Mouse (Mus musculus): ENCODE results near the gene Olfr1446. TPM values are rescaled to one million over a fixed set of nuclear protein-coding genes. Genes with fewer than 3 reads are reported as not detected.

Olfr1446 gene
- total RNA-seq (2023), result not detected

GRCm38 (mm10) chr19:12893424-12893823 is at the start of gene Olfr1446:
Gene Olfr1446 (minus strand): TSS chr19:12893524.

GRCm38 (mm10) chr19:12930540-12930939 is 37.2 kb upstream of the Olfr1446 start, which contains the start of gene Olfr1449:
Gene Olfr1449 (plus strand): TSS chr19:12930840.

GRCm38 (mm10) chr19:12924319-12924718 is 31.0 kb upstream of the Olfr1446 start, which contains the start of gene Olfr1448:
Gene Olfr1448 (minus strand): TSS chr19:12924419.

DNA sequence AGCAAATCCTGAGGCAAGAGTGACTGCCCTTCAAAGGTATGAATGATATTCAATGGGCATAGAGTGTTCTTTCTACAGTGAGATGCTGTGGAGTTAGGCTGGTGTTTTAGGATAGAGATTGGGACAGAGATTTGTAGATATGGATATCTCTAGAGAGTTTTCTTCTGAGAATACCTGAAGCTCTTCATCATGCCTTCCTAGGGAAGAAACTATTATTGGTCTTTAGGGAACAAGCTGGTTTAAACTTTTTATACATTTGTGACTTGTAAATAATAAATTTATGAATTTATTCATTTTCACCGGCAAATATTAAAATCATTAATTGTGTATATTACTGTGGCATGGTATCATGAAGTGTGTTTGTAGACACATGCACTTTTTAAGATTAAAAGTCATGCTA is 10.3 kb upstream of the Olfr1446 start, which contains the start of gene Olfr1447:
TSS of gene Olfr1447 (minus strand) at position 101 of the 400 bp plus-strand sequence.

GRCm38 (mm10) chr19:12883555-12883954 is 9.8 kb downstream of the Olfr1446 start, which contains the start of gene Olfr1445:
Gene Olfr1445 (plus strand): TSS chr19:12883855.

GRCm38 (mm10) chr19:12856983-12857382 is 36.3 kb downstream of the Olfr1446 start, which contains the start of gene Olfr1444:
Gene Olfr1444 (plus strand): TSS chr19:12857283.

DNA sequence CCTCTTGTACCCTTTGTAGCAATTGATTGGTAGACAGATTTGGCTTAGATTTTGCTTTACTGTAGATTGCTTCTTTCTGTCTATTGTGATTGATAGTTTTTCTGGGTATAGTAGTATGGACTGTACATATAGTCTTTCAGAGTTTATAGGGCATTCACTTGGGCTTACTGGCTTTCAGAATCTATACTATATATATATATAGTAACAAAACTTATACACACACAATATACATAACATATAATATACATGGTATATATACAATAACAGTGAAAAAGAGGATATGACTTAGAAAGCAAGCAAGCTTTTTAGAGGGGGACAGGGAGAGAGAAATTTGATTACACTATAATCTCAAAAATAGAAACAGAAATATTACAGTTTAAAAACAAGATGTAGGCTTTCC is 46.9 kb downstream of the Olfr1446 start, which contains the start of gene Gm5244:
TSS of gene Gm5244 (plus strand) at position 301 of the 400 bp plus-strand sequence.

Other genes starting within 250 kb of the Olfr1446 start
- not detected for gene Olfr1442, start 223.1 kb downstream of the Olfr1446 start, total RNA-seq (2023)
- gene Olfr1443, start 215.4 kb downstream of the Olfr1446 start, total RNA-seq (2023), result not detected
- not detected for gene Keg1, start 197.7 kb downstream of the Olfr1446 start, total RNA-seq (2023)
- gene Cntf, start 127.9 kb downstream of the Olfr1446 start, total RNA-seq (2023), result 4.2 TPM
- 71.0 TPM for gene Zfp91, start 97.4 kb downstream of the Olfr1446 start, total RNA-seq (2023)
- gene Lpxn, start 97.3 kb downstream of the Olfr1446 start, total RNA-seq (2023), result 23.8 TPM
- gene Gm5244, start 46.8 kb downstream of the Olfr1446 start, total RNA-seq (2023), result 1.1 TPM
- gene Olfr1444, start 36.2 kb downstream of the Olfr1446 start, total RNA-seq (2023), result 0.71 TPM
- not detected for gene Olfr1445, start 9.7 kb downstream of the Olfr1446 start, total RNA-seq (2023)
- gene Olfr1447, start 10.2 kb upstream of the Olfr1446 start, total RNA-seq (2023), result not detected
- not detected for gene Olfr1448, start 30.9 kb upstream of the Olfr1446 start, total RNA-seq (2023)
- gene Olfr1449, start 37.3 kb upstream of the Olfr1446 start, total RNA-seq (2023), result not detected
- gene Olfr1450, start 56.7 kb upstream of the Olfr1446 start, total RNA-seq (2023), result not detected
- not detected for gene Olfr1451, start 101.5 kb upstream of the Olfr1446 start, total RNA-seq (2023)
- gene Olfr1453, start 134.8 kb upstream of the Olfr1446 start, total RNA-seq (2023), result not detected
- gene Olfr1454, start 167.1 kb upstream of the Olfr1446 start, total RNA-seq (2023), result not detected
- gene Olfr1457, start 204.4 kb upstream of the Olfr1446 start, total RNA-seq (2023), result not detected
- not detected for gene Olfr1458, start 213.3 kb upstream of the Olfr1446 start, total RNA-seq (2023)

All from CD4-positive naive resting alpha-beta T cell, adult 57 days (primary cell).